Mouse (Mus musculus) layer of hippocampus, adult 9-10 months (tissue): ENCODE measurements around the gene Gm16181.
"Not testable (repeated sequence)": the region's sequence is repeated elsewhere in the genome, so short reads cannot be mapped to it uniquely, and the experiment has no call there.

Experiments used
- DNase-seq: peaks from one replicate; pipeline ENCODE4 v3.0.0; 2022; ENCODE audit warnings: low spot score

Gm16181 gene

GRCm38 (mm10) chr17:35232659-35233058, 12.0 kb downstream of the Gm16181 start:
- DNase-seq = no peak

GRCm38 (mm10) chr17:35233114-35233980, 12.7 kb downstream of the Gm16181 start, which contains the start of gene Atp6v1g2:
Gene Atp6v1g2 (plus strand): TSS chr17:35233660.
- no peak for DNase-seq

DNA sequence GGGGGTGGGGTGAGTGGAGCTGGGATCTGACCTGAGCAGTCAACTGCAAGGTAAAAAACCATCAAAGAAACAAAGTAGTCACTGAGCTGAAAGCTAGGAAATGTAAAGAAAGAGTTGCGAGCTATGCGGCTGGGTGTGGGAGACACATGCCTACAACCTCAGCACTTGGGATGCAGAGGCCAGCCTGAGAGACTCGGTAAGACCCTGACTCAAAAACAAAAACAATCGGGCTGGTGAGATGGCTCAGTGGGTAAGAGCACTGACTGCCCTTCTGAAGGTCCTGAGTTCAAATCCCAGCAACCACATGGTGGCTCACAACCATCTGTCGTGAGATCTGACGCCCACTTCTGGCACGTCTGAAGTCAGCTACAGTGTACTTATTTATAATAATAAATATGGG, 13.5 kb downstream of the Gm16181 start:
- DNase-seq = not testable (repeated sequence)

DNA sequence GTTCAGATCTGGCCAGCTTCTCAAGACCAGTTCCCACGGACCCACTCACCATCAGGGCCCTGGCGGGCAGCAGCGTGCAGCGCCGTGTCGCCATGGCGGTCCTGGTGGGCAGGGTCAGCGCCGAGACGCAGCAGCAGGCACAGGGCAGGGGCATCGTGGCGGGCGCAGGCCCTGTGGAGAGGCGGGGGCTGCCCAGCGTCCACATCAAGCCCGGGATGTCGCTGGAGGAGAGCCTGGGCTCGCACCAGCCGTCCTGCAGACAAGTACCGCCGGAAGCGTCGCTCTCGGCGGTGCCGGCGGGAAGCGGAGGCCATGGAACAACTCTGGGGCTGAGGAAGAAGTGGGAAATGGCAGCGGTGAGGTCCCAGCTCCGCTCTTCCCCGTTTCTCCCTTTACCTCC, 14.3 kb downstream of the Gm16181 start:
- DNase-seq = no peak

DNA sequence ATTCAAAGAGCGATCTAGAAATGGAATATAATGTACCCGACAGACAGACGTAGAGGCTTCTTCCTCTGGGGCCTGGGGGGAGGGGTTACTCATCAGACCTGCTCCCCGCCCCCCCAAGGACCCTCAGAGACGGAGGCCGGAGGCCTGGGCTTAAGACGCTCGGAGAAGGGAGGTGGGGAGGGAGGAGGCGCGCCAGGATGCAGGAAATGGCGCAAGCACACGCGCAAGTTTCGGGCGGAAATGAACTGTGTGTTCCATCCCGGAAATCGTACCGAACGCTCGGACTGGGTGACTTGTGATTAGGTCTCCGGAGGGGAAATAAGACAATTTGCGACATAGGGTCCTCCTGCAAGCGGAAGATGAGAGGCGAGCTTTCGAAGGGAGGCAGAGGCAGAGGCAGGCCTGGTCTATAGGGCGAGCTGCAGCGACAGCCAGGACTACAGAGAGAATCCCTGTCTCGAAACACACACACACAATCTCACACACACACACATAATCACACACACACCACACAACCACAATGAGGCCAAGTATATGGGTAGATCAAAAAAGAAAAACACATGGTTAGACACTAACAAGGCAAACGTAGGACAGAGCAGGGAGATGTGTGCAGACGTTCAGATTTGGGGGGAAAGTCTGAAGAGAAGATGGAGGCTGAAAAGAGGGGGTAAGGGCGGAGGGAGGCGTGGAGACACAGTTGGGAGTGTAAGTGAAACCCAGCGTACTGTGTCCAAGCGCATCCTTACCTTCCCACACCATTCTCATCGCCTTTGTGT, 15.2 kb downstream of the Gm16181 start, which contains the start of gene Nfkbil1:
TSS of gene Nfkbil1 (minus strand) at position 179 of the 776 bp plus-strand sequence.
- DNase-seq = peak; percentile 91

- peak; percentile 96 for DNase-seq
Observed at GRCm38 (mm10) chr17:35236390-35236746, 15.7 kb downstream of the Gm16181 start.

- no peak for DNase-seq
Observed at GRCm38 (mm10) chr17:35236996-35237395, 16.4 kb downstream of the Gm16181 start.

- no peak for DNase-seq
Observed at GRCm38 (mm10) chr17:35237504-35237903, 16.9 kb downstream of the Gm16181 start.

- DNase-seq = no peak
Observed at GRCm38 (mm10) chr17:35239700-35240099, 19.1 kb downstream of the Gm16181 start.

- no peak for DNase-seq
Observed at GRCm38 (mm10) chr17:35240384-35241304, 20.0 kb downstream of the Gm16181 start.

- peak; percentile 91 for DNase-seq
Observed at GRCm38 (mm10) chr17:35241305-35242014, 20.8 kb downstream of the Gm16181 start, which contains the start of gene Ddx39b. Gene Ddx39b (plus strand): TSS chr17:35241746.

DNA sequence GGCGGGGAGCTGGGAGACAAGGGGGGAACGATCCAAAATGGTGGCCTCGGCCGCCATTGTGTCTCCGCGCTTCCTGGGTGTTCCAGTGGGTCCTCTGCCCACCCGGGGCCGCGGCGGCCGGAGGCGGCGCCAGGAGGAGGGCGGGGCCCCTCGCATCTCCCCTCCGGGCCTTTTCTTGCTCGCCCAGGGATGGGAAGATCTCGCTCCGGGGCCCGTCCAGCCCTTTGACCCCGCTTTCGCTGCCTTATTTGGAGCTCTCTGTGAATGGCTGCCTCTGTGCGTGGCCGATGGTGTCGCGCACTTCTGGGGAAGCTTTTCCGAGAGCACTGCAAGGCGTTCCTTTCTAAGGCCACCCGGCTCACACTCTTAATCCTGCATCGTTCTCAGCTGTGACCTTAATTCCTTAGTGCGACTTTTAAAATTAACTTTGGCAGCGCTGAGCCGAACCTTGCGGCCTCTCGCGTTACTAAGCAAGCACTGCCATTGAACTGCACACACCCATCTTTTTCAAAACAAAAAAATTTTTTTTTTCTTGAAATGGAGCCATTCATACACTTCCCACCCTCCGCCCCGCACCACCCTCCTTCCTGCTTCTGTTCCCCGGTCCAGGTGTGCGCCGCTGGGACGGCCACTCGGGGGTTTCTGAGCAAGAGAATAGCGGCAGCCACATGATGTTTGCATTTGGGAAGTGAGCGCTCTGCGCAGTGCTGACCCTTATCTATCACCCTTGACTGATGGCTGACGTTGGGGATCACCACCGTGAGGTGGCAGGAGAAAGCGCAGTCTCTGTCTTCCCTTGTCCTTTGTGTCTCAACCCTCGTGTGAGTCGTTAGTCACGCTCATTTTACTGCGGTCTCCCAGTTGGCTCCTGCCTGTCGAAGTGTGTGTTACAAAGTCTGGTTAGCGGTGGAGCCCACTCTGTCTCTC, 21.6 kb downstream of the Gm16181 start:
- no peak for DNase-seq

DNA sequence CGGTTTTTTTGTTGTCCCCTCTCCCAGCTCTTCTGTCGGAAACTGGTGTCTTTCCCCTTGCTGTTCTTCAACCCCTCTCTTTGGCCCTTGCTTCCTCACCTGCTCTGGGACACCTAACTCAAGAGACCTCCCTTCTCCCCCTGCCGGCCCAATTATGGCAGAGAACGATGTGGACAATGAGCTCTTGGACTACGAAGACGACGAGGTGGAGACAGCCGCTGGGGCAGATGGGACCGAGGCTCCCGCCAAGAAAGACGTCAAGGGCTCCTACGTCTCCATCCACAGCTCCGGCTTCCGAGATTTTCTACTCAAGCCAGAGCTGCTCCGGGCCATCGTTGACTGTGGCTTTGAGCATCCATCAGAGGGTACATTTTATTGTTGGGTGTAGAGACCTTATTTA, 22.5 kb downstream of the Gm16181 start:
- no peak for DNase-seq

DNA sequence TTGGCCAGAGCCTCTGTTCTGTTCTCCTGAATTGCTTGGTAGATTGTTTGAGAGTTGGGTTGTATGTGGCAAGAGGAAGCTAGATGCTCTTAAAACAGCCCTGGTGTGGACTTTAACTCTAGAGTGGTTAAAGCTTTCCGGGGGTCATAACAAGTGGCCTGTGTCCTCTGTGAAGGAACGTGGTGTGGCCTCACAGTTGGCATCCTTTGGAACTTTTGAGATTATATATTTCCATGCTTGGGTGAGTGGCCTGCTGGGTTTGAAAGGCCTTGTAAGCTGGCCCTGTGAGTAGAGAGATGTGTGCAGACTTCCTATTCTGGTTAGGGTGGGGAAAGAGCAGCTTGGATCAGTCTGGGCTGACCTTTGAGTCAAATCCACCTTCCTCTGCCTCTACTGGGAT, 24.4 kb downstream of the Gm16181 start:
- no peak for DNase-seq

- DNase-seq = no peak
Observed at GRCm38 (mm10) chr17:35245731-35246623, 25.3 kb downstream of the Gm16181 start.

GRCm38 (mm10) chr17:35247144-35247543, 26.5 kb downstream of the Gm16181 start:
- DNase-seq = no peak

DNA sequence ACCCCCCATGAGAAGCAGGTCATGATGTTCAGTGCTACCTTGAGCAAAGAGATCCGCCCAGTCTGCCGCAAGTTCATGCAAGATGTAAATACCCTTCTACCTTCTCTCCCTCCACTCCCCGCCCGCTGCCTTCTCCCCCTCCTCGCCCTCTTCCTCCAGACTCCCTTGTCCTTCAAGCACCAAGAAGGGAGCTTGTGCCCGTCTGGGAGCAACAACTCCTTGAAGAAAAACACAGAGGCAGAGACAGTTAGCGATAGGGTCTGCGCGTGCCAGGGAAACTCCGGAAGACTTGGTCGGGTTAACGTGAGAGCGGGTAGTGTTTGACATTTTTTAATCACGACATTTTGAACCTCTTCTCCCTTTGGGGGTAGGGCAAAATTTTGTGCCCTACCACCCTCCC, 28.4 kb downstream of the Gm16181 start:
- DNase-seq = no peak

- no peak for DNase-seq
Observed at GRCm38 (mm10) chr17:35249451-35250197, 29.0 kb downstream of the Gm16181 start.
